Mouse (Mus musculus) forebrain, embryonic 12.5 days (tissue): ENCODE measurements around the gene Camta1. TPM values are rescaled to one million over a fixed set of nuclear protein-coding genes. Genes with fewer than 3 reads are reported as not detected.
A peak's percentile ranks its signal among the peaks of the same experiment; 100 is the strongest.
"Not testable (repeated sequence)": the region's sequence is repeated elsewhere in the genome, so short reads cannot be mapped to it uniquely, and the experiment has no call there.

ENCODE experiments used
- ATAC-seq: fragments of 200-750 bp; cut with Nextera tagmentation; 2 replicates; pipeline ENCODE4 v1.8.0; 2017; ENCODE audit warnings: moderate TSS enrichment; ENCODE audit not compliant: low FRiP score
- H3K27ac ChIP-seq: fragments of 300-500 bp; sonication (generic); 2 replicates; pipeline ENCODE4 v1.5.1; 2016; ENCODE audit warnings: mild to moderate bottlenecking
- H3K27me3 ChIP-seq: fragments of 300-500 bp; sonication (generic); 2 replicates; pipeline ENCODE4 v1.6.1; 2016; ENCODE audit warnings: mild to moderate bottlenecking
- H3K36me3 ChIP-seq: fragments of 300-500 bp; sonication (generic); replicated peaks from 2 replicates; pipeline ENCODE4 v1.6.1; 2016; ENCODE audit warnings: mild to moderate bottlenecking
- H3K4me1 ChIP-seq: fragments of 300-500 bp; sonication (generic); 2 replicates; pipeline ENCODE4 v1.6.1; 2016
- H3K4me2 ChIP-seq: fragments of 300-500 bp; sonication (generic); 2 replicates; pipeline ENCODE4 v1.6.1; 2016; ENCODE audit warnings: mild to moderate bottlenecking, moderate library complexity
- H3K4me3 ChIP-seq: fragments of 300-500 bp; sonication (generic); replicated peaks from 2 replicates; pipeline ENCODE4 v1.5.1; 2016; ENCODE audit warnings: mild to moderate bottlenecking
- H3K9ac ChIP-seq: fragments of 300-500 bp; sonication (generic); 2 replicates; pipeline ENCODE4 v1.6.1; 2016; ENCODE audit warnings: mild to moderate bottlenecking
- H3K9me3 ChIP-seq: fragments of 300-500 bp; sonication (generic); 2 replicates; pipeline ENCODE4 v1.6.1; 2016
- WGBS: fragments of 180-500 bp; shearing (Covaris S2); methylation state at CpG from one replicate; pipeline ENCODE4 v1.1.7; 2016; 5-methylcytosine and 5-hydroxymethylcytosine counted together
- polyA plus RNA-seq: library from polyadenylated mRNA; unstranded; fragments of >200 nt; fragmentation: Nextera tagmentation; extraction: Ambion mirVana; gene quantifications from 2 replicates; pipeline ENCODE4 v1.2.1, GENCODE M21; 2016

Camta1 gene
- polyA plus RNA-seq, 1 experiment from 2014 or later: 164 TPM

DNA sequence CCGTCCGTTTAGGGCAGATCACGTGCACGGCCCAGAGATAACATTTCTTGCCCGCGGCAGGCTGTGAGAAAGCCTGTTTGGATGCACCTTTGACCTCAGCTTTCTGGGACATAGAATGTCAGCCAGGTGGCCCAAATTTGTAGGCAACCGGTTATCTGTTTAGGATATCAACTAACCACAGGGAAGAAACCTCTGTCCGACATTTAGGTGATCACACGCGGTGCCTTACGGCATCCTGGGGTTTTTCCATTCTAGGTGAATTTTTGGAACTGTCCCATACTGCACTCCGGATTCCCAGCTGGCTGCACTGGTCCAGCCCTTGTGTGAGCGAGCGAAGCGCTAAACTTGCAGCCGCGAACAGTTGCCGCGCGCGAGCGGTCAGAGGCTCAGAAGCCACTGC is 982.0 kb downstream of the Camta1 start:
- 97% methylated on average over 22 of the region's 22 CpGs for WGBS
- ATAC-seq: no peak
- H3K4me3 ChIP-seq: no peak overlapping the region

DNA sequence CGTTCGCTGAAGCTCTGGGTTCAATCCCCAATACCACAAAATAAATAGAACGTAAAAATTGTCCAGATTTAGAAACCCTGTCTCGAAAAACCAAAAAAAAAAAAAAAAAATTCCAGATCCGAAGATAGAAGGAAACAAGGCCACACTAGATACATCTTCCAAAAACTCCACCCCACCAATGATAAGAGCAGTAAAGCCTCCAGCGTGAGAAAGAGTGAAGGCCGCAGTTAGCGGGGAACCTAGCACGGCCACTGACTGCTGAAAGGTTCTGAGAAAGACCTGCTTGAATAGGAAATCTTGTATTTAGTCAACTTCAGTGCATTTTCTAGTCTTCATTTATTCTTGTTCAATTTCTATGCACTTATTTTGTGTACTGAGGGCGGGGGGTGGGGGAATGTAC is 986.3 kb downstream of the Camta1 start:
- Histone ChIP-seq H3K9ac (no peak overlapping the region), H3K9me3 (peaks cover 22% of the 10 kb centered on the region), H3K4me1 (peaks cover 12% of the 10 kb centered on the region), H3K27ac (no peak overlapping the region), H3K27me3 (no peaks in the 10 kb centered on the region), H3K4me3 (no peak overlapping the region), H3K36me3 (peaks cover 4% of the 10 kb centered on the region; the same call in 1 of the 2 replicates), H3K4me2 (no peak overlapping the region)
- 83% methylated on average over 10 of the region's 10 CpGs for WGBS
- no peak for ATAC-seq

More for the DNA sequence above, 982.0 kb downstream of the Camta1 start:
- Histone ChIP-seq H3K27ac (no peak overlapping the region), H3K9ac (no peak overlapping the region), H3K9me3 (peaks cover 22% of the 10 kb centered on the region), H3K36me3 (peaks cover 4% of the 10 kb centered on the region; the same call in 1 of the 2 replicates), H3K27me3 (no peaks in the 10 kb centered on the region), H3K4me2 (no peak overlapping the region), H3K4me1 (no peaks in the 10 kb centered on the region)

DNA sequence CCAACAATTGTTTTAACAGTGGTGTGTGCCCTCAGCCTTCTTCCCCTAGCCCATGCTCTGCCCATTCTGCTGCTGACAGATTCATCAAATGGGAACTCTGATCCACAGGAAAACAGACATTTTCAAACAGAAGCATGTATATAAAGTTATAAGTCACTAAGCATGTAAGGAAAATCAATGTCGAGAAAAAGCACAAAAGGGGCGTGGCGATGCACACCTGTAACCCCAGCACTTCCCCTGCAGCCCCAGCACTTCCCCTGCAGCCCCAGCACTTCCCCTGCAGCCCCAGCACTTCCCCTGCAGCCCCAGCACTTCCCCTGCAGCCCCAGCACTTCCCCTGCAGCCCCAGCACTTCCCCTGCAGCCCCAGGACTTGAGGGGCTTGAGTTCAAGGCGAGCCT is 987.3 kb downstream of the Camta1 start:
- not testable (repeated sequence) for H3K27ac ChIP-seq, H3K4me3 ChIP-seq, ATAC-seq, H3K27me3 ChIP-seq, H3K36me3 ChIP-seq, H3K9ac ChIP-seq, H3K4me2 ChIP-seq
- Histone ChIP-seq H3K9me3 (peaks cover 13% of the 10 kb centered on the region), H3K4me1 (peaks cover 12% of the 10 kb centered on the region)
- WGBS: 87% methylated on average over 4 of the region's 4 CpGs

DNA sequence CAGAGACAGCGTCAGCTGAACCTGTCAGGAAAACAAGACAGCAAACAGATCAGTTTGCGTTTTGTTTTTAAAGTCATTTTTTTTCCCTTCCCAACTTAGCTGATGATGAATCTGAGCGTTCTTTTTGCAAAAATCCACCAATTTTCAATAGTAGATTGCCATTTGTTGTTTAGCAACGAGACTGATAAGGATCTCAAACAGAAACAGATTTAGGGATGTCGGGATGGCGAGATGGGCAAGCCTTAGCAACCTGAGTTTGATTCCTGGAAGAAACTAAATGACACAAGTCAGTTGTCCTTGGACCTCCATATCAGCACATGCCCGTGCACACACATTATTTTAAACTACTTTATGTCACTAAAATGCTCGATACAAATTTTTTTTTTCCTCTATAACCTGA is 989.0 kb downstream of the Camta1 start:
- H3K27me3 ChIP-seq: no peaks in the 10 kb centered on the region
- ATAC-seq: no peak
- H3K9me3 ChIP-seq: no peaks in the 10 kb centered on the region
- no peak overlapping the region for H3K4me3 ChIP-seq
- peaks cover 12% of the 10 kb centered on the region for H3K4me1 ChIP-seq
- H3K27ac ChIP-seq: no peak overlapping the region
- 87% methylated on average over 8 of the region's 8 CpGs for WGBS
- 0 out of 2 replicates have a peak, but pooled peaks cover under 1% of the 10 kb centered on the region for H3K36me3 ChIP-seq
- H3K4me2 ChIP-seq: no peak overlapping the region
- H3K9ac ChIP-seq: no peak overlapping the region

DNA sequence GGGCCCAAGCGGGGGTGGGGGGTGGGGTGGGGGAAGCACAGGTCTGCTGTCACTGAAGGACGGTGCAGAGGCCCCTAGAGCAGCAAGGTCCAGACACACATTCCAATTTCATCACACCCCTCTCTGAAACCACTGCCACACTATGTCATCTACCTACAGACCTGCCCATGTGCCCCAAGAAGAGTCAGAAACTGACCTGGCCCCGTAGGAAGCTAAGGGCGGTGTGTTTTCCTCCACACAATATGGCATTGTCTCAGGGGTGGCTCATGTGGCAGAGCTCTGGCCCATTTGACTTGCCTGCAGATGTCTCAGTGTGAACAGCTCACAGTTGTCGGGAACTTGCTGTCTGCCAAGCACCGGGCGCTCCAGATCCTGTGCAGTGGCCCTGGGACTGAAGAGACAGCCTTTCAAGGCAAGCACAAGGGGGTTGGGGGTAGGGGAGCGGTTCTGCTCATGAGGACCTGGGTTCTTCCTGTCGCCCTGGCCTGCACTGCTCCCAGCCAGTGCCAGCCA is 989.5 kb downstream of the Camta1 start:
- ATAC-seq: no peak
- Histone ChIP-seq H3K9ac (0 out of 2 replicates have a peak overlapping the region, but pooled peaks have one; percentile 2), H3K27ac (peak overlapping the region; percentile 13; the same call in 1 of the 2 replicates), H3K9me3 (no peaks in the 10 kb centered on the region), H3K4me1 (peaks cover 12% of the 10 kb centered on the region), H3K36me3 (peaks cover 6% of the 10 kb centered on the region; the same call in 1 of the 2 replicates), H3K4me2 (no peak overlapping the region), H3K4me3 (no peak overlapping the region), H3K27me3 (no peaks in the 10 kb centered on the region)
- WGBS: 51% methylated on average over 9 of the region's 9 CpGs

DNA sequence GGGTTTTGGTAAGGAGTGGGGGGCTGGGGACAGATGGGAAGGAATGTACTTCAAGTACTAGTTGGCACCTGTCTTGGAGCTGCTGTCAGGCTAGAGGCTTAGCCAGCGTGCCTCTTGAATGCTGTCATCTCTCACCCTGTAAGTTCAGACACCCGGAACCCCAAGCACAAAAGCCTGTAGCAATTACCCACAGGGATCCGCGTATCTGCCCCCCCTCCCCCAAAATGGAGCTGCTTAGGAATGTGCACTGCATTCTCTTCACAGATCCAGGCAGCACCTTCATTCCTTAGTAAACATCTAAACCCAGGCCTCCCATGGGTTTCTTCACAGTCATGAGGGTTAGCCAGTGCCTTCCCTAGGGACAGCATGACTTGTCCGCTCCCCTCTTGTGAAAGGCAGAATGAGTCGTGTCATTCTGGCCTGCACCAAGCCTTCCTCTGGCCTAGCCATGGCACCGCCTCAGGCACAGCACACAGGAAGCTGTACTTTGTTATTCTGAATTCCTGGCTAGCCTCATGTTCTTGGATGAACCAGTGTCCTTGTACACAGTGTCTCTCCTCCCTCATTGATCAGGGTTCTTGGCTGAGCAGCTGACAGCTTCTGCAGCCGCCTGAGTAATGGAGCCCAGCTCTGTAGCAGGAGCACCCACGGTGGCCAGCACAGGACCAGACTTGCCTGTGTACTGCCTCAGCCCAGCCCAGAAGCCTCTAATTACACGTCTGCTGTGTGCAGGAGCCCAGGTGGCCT is 990.1 kb downstream of the Camta1 start:
- peak overlapping the region; percentile 13; the same call in 1 of the 2 replicates for H3K27ac ChIP-seq
- 33% methylated on average over 10 of the region's 10 CpGs for WGBS
- ATAC-seq: no peak

DNA sequence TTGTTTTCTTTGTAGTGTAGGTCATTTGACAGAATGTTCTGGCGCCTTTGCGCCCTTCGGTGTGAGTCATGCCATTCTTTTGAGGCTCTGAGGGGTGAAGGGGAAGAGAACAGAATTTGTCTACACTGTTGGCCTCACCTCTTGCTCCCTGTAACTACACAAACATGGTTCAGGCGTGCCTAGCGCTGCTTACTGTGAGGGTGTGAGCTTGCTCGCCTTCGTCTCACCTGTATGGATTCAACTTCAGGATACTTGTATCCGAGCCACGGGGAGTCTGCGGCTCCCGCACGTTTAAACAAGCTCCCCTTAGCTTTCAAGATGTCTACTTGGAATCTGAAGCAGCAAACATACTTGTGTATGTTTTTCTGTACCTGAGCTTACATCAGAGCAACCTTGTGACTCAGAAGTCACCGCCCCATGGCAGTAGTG is 990.7 kb downstream of the Camta1 start:
- no peak for ATAC-seq
- H3K9ac ChIP-seq: no peak overlapping the region
- no peak overlapping the region for H3K27ac ChIP-seq
- H3K27me3 ChIP-seq: no peaks in the 10 kb centered on the region
- H3K4me2 ChIP-seq: no peak overlapping the region
- no peak overlapping the region for H3K4me3 ChIP-seq
- 84% methylated on average over 13 of the region's 13 CpGs for WGBS
- peaks cover 12% of the 10 kb centered on the region for H3K4me1 ChIP-seq
- no peaks in the 10 kb centered on the region for H3K9me3 ChIP-seq
- H3K36me3 ChIP-seq: peaks cover 18% of the 10 kb centered on the region

More for the DNA sequence above, 990.1 kb downstream of the Camta1 start:
- peak overlapping the region; percentile 25; the same call in 1 of the 2 replicates for H3K9ac ChIP-seq
- H3K9me3 ChIP-seq: no peaks in the 10 kb centered on the region
- H3K27me3 ChIP-seq: no peaks in the 10 kb centered on the region
- H3K36me3 ChIP-seq: peaks cover 12% of the 10 kb centered on the region
- H3K4me3 ChIP-seq: no peak overlapping the region
- H3K4me1 ChIP-seq: peaks cover 12% of the 10 kb centered on the region
- no peak overlapping the region for H3K4me2 ChIP-seq

DNA sequence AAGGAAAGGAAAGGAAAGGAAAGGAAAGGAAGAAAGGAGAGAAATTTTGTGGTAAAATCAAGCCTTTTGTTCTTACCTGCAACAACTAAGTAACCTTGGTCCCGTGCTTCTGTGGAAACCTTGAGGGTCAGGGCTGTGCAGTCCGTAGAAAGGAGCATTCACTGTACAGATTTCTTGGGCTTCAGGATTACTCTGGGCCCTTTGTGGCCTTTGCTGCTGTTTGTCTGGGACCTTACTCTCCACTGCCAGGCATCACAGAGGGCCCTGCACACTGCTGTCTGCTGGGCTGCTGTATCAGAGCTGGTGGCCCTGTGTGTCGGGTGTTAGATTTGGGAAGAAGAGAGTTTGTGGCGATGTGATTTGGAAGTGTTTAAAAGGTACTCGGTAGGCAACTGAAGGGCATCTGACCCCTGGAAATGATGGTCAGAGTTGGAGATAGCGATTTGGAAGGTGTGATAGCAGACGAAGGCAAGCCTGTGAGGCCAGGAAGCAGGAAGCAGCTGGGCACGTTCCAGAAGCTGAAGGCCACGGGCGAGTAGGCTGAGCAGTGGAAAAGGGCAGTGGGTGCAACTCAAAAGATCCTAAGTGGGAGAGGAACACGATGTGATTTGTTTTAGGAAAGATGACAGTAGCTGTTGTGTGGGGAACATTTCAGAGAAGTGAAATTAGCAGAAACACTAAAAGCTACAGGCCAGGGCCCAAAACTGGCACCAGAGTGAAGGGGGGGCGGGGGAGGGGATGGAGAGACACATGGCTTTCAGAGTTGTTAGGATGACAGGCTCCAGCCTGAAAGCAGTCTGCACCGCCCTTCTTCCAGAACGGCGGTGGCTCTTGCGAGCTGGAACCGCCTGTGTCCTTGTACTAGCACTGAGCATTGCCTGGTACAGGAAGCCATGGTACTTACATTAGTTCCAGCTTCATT is 992.1 kb downstream of the Camta1 start:
- H3K4me3 ChIP-seq: no peak overlapping the region
- no peak overlapping the region for H3K27ac ChIP-seq
- no peak overlapping the region for H3K4me2 ChIP-seq
- no peak overlapping the region for H3K9ac ChIP-seq
- H3K4me1 ChIP-seq: peaks cover 12% of the 10 kb centered on the region
- H3K36me3 ChIP-seq: peaks cover 21% of the 10 kb centered on the region
- no peaks in the 10 kb centered on the region for H3K27me3 ChIP-seq
- no peaks in the 10 kb centered on the region for H3K9me3 ChIP-seq
- no peak for ATAC-seq
- 80% methylated on average over 17 of the region's 17 CpGs for WGBS

DNA sequence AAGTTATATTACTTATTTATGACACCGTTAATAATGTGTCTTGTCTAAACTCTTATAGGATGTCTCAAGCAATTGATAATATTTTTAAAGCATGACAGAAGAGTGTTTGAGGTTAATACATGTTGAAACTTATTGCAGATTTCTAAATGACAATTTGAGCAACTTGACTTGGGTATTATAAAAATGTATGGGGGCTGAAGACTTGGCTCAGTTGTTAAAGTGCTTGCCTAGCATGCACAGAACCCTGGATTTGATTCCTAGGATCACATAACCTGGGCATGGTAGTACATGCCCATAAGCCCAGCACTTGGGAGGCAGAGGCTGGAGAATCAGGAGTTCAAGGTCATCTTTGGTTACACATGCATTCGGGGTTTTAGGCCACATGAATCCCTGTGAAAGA is 992.8 kb downstream of the Camta1 start:
- no peak for ATAC-seq
- Histone ChIP-seq H3K27ac (no peak overlapping the region), H3K9me3 (no peaks in the 10 kb centered on the region), H3K27me3 (no peaks in the 10 kb centered on the region), H3K4me2 (no peak overlapping the region), H3K36me3 (peaks cover 21% of the 10 kb centered on the region), H3K4me3 (no peak overlapping the region), H3K4me1 (peaks cover 12% of the 10 kb centered on the region), H3K9ac (no peak overlapping the region)
- WGBS: 84% methylated on average over 2 of the region's 2 CpGs

DNA sequence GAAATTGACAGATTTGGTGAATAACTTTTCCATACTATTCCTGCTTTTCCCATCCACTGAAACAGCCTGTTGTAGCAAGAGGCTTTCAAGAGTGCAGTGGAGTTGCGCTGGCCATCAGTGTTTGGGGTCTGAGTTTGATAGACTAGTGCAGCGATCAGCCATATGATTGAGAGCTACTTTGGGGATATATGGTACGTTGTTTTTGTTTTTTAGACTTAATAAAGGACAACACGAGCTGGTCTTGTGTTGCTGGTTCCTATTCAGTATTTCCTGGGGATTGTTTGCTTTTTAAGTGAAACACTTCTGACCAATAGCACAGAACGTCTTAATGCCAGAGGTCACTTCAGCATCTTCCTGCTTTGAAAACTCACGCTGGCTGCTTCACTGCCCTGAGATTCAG is 993.5 kb downstream of the Camta1 start:
- H3K9me3 ChIP-seq: no peaks in the 10 kb centered on the region
- no peak for ATAC-seq
- H3K9ac ChIP-seq: no peak overlapping the region
- H3K27me3 ChIP-seq: no peaks in the 10 kb centered on the region
- H3K4me3 ChIP-seq: no peak overlapping the region
- 92% methylated on average over 6 of the region's 6 CpGs for WGBS
- peaks cover 21% of the 10 kb centered on the region for H3K36me3 ChIP-seq
- H3K4me2 ChIP-seq: no peak overlapping the region
- no peak overlapping the region for H3K27ac ChIP-seq
- peaks cover 12% of the 10 kb centered on the region for H3K4me1 ChIP-seq
